Mouse (Mus musculus) embryonic fibroblast, embryonic 13.5 days (primary cell): Measurements from ENCODE around the gene Acsbg1.

Source experiments
- CTCF ChIP-seq: IDR thresholded peaks from 2 replicates; pipeline ENCODE4 v1.5.1; 2011; ENCODE audit warnings: mild to moderate bottlenecking, control low read depth, low read length, moderate library complexity, borderline replicate concordance; ENCODE audit not compliant: insufficient read depth
- POLR2A ChIP-seq: IDR thresholded peaks from 2 replicates; pipeline ENCODE4 v1.6.1; 2011; ENCODE audit warnings: low read depth, mild to moderate bottlenecking, control low read depth, low read length, moderate library complexity

DNA sequence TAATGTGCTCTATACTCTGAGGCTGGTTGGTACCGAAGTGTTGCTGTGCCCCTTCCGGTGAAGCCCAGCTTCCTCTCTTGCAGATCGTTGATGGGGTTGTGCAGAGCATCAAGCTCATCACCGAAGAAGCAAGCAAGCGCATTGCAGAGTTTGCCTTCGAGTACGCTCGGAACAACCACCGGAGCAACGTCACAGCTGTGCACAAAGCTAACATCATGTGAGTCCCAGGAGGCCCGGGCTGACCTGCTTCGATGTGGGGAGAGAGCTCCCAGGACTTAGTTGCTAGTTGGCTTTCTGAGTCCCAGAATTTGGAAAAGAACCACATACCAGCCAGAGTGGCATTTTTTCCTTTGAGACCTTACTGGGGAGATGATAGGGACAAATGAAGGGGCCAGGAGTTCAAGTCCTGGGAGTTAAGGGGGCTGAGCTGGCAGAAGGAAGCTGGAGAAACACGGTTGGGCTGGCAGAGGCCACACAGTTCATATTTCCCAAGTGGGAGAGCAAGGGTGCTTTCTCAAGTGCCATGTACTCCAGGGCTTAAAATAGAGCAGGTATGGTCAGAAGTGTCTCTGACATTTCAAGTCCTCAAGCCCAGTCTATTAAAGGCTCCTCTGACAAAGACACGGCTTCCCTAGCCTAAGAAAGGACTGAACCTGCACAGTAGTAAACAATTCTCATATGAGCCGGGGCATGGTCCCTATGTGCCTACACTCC, 64.8 kb downstream of the Acsbg1 start:
- TF ChIP-seq CTCF (no peak), POLR2A (no peak)
